Mouse (Mus musculus) forebrain, postnatal 0 days (tissue): Measurements from ENCODE around the gene Lrrc32. TPM values are rescaled to one million over a fixed set of nuclear protein-coding genes. Genes with fewer than 3 reads are reported as not detected.

Experiments
- ATAC-seq: fragments of 200-750 bp; cut with Nextera tagmentation; 2 replicates; pipeline ENCODE4 v1.8.0; 2017; ENCODE audit warnings: mild to moderate bottlenecking, moderate library complexity
- DNase-seq: peaks from one replicate; pipeline ENCODE4 v3.0.0-alpha.2; 2015
- H3K27ac ChIP-seq: fragments of 300-500 bp; sonication (generic); 2 replicates; pipeline ENCODE4 v1.5.1; 2014; ENCODE audit warnings: low read depth, mild to moderate bottlenecking, antibody characterized with exemption, low read length, moderate library complexity, mixed read lengths
- H3K27me3 ChIP-seq: fragments of 300-500 bp; sonication (generic); 2 replicates; pipeline ENCODE4 v1.6.1; 2014; ENCODE audit warnings: mild to moderate bottlenecking, low read length, mixed read lengths; ENCODE audit not compliant: insufficient read depth
- H3K36me3 ChIP-seq: fragments of 300-500 bp; sonication (generic); 2 replicates; pipeline ENCODE4 v1.6.1; 2014; ENCODE audit warnings: mild to moderate bottlenecking, moderate library complexity; ENCODE audit not compliant: insufficient read depth
- H3K4me1 ChIP-seq: fragments of 300-500 bp; sonication (generic); 2 replicates; pipeline ENCODE4 v1.6.1; 2014; ENCODE audit warnings: antibody characterized with exemption; ENCODE audit not compliant: insufficient read depth
- H3K4me2 ChIP-seq: fragments of 300-500 bp; sonication (generic); 2 replicates; pipeline ENCODE4 v1.6.1; 2014; ENCODE audit warnings: low read depth, mild to moderate bottlenecking, moderate library complexity
- H3K4me3 ChIP-seq: fragments of 300-500 bp; sonication (generic); 2 replicates; pipeline ENCODE4 v1.5.1; 2014; ENCODE audit warnings: low read depth, low read length, mixed read lengths
- H3K9ac ChIP-seq: fragments of 300-500 bp; sonication (generic); 2 replicates; pipeline ENCODE4 v1.6.1; 2014; ENCODE audit warnings: mild to moderate bottlenecking
- H3K9me3 ChIP-seq: fragments of 300-500 bp; sonication (generic); 2 replicates; pipeline ENCODE4 v1.6.1; 2016; ENCODE audit warnings: low read length
- CTCF ChIP-seq: sonication (generic); IDR thresholded peaks from 2 replicates; pipeline ENCODE4 v1.5.1; 2016; ENCODE audit warnings: antibody characterized with exemption, control low read depth, low read depth
- WGBS: fragments of 180-500 bp; shearing (Covaris S2); extraction: QIAGEN DNeasy Blood & Tissue Kit; methylation state at CpG from one replicate; pipeline ENCODE4 v1.1.7; 2014; 5-methylcytosine and 5-hydroxymethylcytosine counted together
- polyA plus RNA-seq: library from polyadenylated mRNA; unstranded; fragments of >200 nt; fragmentation: Nextera tagmentation; extraction: Ambion mirVana; gene quantifications from 2 replicates; pipeline ENCODE4 v1.2.1, GENCODE M21; 2015
- total RNA-seq: library from RNA; depleted of rRNA; stranded (reverse); fragments of >200 nt; gene quantifications from 2 replicates; pipeline ENCODE4 v1.2.3, GENCODE M21; 2014; rRNA removed

Gene Lrrc32
- total and polyA plus RNA-seq, 2 experiments from 2014 or later = 4.2 to 6.0 TPM

DNA sequence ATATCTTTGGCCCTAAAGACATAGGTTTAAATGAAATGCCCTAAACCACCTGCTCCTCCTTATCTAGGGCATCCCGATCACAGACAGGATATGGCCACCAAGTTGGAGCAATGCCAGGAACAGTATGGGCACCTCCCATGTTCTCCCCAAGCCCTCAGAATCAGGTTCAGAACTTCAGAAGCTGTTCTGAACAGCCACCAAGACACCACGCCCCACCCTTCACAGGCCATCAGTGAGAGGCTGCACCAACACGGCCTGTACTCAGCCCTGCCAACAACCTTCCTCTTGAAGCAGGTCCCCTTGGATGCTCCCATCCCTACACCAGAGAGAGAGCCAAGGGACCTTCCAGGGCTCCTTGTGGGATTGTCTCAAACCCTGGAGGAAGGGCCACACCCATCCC lies 55.5 kb downstream of the Lrrc32 start:
- Histone ChIP-seq H3K4me3 (no peak overlapping the region), H3K27me3 (no peaks in the 10 kb centered on the region), H3K9me3 (no peaks in the 10 kb centered on the region), H3K9ac (no peak overlapping the region), H3K4me1 (no peaks in the 10 kb centered on the region), H3K4me2 (no peak overlapping the region), H3K36me3 (no peaks in the 10 kb centered on the region), H3K27ac (no peak overlapping the region)
- ATAC-seq (no peak), DNase-seq (no peak)
- no peak for TF ChIP-seq CTCF
- WGBS = 82% methylated on average over 3 of the region's 3 CpGs

DNA sequence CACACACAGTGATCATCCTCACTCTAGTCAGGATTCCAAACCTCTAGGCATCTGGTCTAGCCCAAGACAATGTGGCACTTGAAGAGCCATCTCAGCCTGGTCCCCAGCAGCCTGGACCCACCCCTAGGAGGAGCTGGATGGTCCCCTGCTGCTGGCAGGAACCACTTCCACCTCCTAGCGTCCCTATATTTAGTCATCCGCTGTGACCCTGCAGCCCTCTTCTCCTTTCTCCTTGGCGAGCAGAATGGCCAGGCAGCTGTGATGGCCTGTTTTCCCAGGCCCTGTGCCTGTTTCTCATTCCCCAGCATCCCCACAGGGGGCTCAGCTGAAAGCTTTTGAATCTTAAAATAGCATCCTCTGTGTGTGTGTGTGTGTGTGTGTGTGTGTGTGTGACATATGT lies 59.8 kb downstream of the Lrrc32 start:
- Histone ChIP-seq H3K9me3 (no peaks in the 10 kb centered on the region), H3K27me3 (no peaks in the 10 kb centered on the region), H3K9ac (no peak overlapping the region), H3K36me3 (no peaks in the 10 kb centered on the region), H3K4me2 (no peak overlapping the region), H3K4me3 (no peak overlapping the region), H3K27ac (no peak overlapping the region), H3K4me1 (no peaks in the 10 kb centered on the region)
- no peak for DNase-seq
- ATAC-seq = no peak; the same call in 1 of the 2 replicates
- 54% methylated on average over 3 of the region's 3 CpGs for WGBS
- TF ChIP-seq CTCF = no peak

DNA sequence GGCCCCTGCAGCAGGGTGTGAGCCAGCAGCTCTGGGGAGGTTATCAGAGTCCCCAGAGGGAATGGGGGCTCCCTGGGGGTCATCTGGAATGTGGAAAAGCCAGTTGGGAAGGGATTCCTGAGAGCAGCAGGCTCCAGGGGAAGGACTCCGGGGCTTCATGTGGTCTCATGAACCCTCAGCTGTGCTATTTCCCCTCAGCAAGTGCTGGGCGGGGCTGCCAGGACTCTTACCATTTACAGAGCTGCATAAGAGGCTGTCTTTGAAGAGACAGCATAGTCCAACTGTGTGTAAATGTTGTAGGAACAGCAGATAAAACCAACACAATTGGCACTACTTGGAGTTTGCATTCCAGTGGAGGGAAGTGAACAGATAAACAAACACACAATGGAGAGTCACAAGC lies 61.5 kb downstream of the Lrrc32 start:
- H3K4me3 ChIP-seq = no peak overlapping the region
- TF ChIP-seq CTCF = no peak
- H3K9me3 ChIP-seq = no peaks in the 10 kb centered on the region
- no peaks in the 10 kb centered on the region for H3K4me1 ChIP-seq
- no peak overlapping the region for H3K9ac ChIP-seq
- ATAC-seq (no peak), DNase-seq (no peak)
- H3K4me2 ChIP-seq = no peak overlapping the region
- 63% methylated on average over 2 of the region's 2 CpGs for WGBS
- H3K36me3 ChIP-seq = no peaks in the 10 kb centered on the region
- no peaks in the 10 kb centered on the region for H3K27me3 ChIP-seq
- H3K27ac ChIP-seq = no peak overlapping the region

DNA sequence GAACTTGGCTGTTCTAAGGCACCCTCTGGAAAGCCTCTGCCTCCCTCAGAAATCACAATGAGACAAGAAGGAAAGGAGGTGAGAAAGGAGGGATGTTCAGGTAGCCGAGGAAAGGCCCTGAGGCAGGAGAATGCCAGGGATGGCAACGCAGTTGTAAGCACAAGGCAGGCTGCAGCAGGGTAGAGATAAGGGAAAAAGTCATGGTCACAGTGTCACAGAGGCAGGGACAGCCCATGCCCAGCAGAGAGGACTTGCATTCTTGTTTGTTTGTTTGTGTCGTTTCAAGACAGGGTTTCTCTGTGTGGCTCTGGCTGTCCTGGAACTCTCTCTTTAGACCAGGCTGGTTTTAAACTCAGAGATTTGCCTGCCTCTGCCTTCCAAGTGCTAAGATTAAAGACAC lies 62.0 kb downstream of the Lrrc32 start:
- no peak for DNase-seq
- no peak for ATAC-seq
- no peaks in the 10 kb centered on the region for H3K9me3 ChIP-seq
- no peak overlapping the region for H3K4me2 ChIP-seq
- no peaks in the 10 kb centered on the region for H3K27me3 ChIP-seq
- no peak overlapping the region for H3K4me3 ChIP-seq
- H3K36me3 ChIP-seq = no peaks in the 10 kb centered on the region
- TF ChIP-seq CTCF = no peak
- H3K4me1 ChIP-seq = no peaks in the 10 kb centered on the region
- H3K9ac ChIP-seq = no peak overlapping the region
- 76% methylated on average over 3 of the region's 3 CpGs for WGBS
- no peak overlapping the region for H3K27ac ChIP-seq

Other genes starting within 250 kb of the Lrrc32 start
- 12.1 TPM in 2 replicates for gene Acer3, start 168.1 kb upstream of the Lrrc32 start, total RNA-seq
- gene Acer3, start 168.1 kb upstream of the Lrrc32 start, polyA plus RNA-seq = 7.9 and 14.1 TPM in 2 replicates
- 20.2 and 24.8 TPM in 2 replicates for gene Tsku, start 128.0 kb upstream of the Lrrc32 start, total RNA-seq
- 5.4 and 6.2 TPM in 2 replicates for gene Tsku, start 128.0 kb upstream of the Lrrc32 start, polyA plus RNA-seq
- gene Gucy2d, start 48.9 kb upstream of the Lrrc32 start, total RNA-seq = not detected in 2 replicates
- gene Gucy2d, start 48.9 kb upstream of the Lrrc32 start, polyA plus RNA-seq = not detected in 2 replicates
- 31.9 and 52.4 TPM in 2 replicates for gene Emsy, start 167.5 kb downstream of the Lrrc32 start, total RNA-seq
- 23.9 and 26.8 TPM in 2 replicates for gene Emsy, start 167.5 kb downstream of the Lrrc32 start, polyA plus RNA-seq
- gene Thap12, start 213.8 kb downstream of the Lrrc32 start, total RNA-seq = 88.8 and 97.3 TPM in 2 replicates
- gene Thap12, start 213.8 kb downstream of the Lrrc32 start, polyA plus RNA-seq = 45.1 and 51.3 TPM in 2 replicates